Mouse (Mus musculus) naive thymus-derived CD4-positive, alpha-beta T cell, adult 2 months (primary cell): ENCODE measurements around the gene Hgf.

Source experiments
- DNase-seq: peaks from one replicate; pipeline ENCODE4 v3.0.0-alpha.2; 2011; ENCODE audit warnings: low read depth

The Hgf gene

GRCm38 (mm10) chr5:16553304-16554047, at the start of gene Hgf:
Hgf (plus strand) TSS chr5:16553495.
- peak; percentile 2 for DNase-seq

- DNase-seq: no peak
Measured at GRCm38 (mm10) chr5:16506702-16507350, 46.5 kb upstream of the Hgf start.

GRCm38 (mm10) chr5:16531619-16532277, 21.5 kb upstream of the Hgf start:
- no peak for DNase-seq

- DNase-seq: no peak
Measured at GRCm38 (mm10) chr5:16538067-16538466, 15.2 kb upstream of the Hgf start.

- DNase-seq: no peak
Measured at GRCm38 (mm10) chr5:16541561-16542116, 11.7 kb upstream of the Hgf start.

GRCm38 (mm10) chr5:16547490-16547889, 5.8 kb upstream of the Hgf start:
- no peak for DNase-seq

GRCm38 (mm10) chr5:16552647-16553046, 648 bp upstream of the Hgf start:
- no peak for DNase-seq

- no peak for DNase-seq
Measured at GRCm38 (mm10) chr5:16560247-16560646, 7.0 kb downstream of the Hgf start.

GRCm38 (mm10) chr5:16568997-16569396, 15.7 kb downstream of the Hgf start:
- no peak for DNase-seq

GRCm38 (mm10) chr5:16577882-16578742, 24.8 kb downstream of the Hgf start:
- DNase-seq: no peak

GRCm38 (mm10) chr5:16595699-16596098, 42.4 kb downstream of the Hgf start:
- DNase-seq: no peak

- no peak for DNase-seq
Measured at GRCm38 (mm10) chr5:16597996-16598395, 44.7 kb downstream of the Hgf start.

- no peak for DNase-seq
Measured at GRCm38 (mm10) chr5:16601463-16601862, 48.2 kb downstream of the Hgf start.

- no peak for DNase-seq
Measured at GRCm38 (mm10) chr5:16632996-16633395, 79.7 kb downstream of the Hgf start.

- no peak for DNase-seq
Measured at GRCm38 (mm10) chr5:16646417-16646816, 93.1 kb downstream of the Hgf start.

- no peak for DNase-seq
Measured at GRCm38 (mm10) chr5:16647701-16648100, 94.4 kb downstream of the Hgf start.

GRCm38 (mm10) chr5:16650240-16650639, 96.9 kb downstream of the Hgf start:
- DNase-seq: no peak

- no peak for DNase-seq
Measured at GRCm38 (mm10) chr5:16654022-16654421, 100.7 kb downstream of the Hgf start.
